Mouse (Mus musculus): ENCODE measurements around the gene Foxm1. TPM values are rescaled to one million over a fixed set of nuclear protein-coding genes. Genes with fewer than 3 reads are reported as not detected.

The Foxm1 gene
- polyA plus RNA-seq, 1 experiment from 2014 or later = 5.3 TPM

GRCm38 (mm10) chr6:128354140-128354539 is 8.6 kb upstream of the Foxm1 start:
- Histone ChIP-seq H3K27ac (replicated peaks) (no peak overlapping the region), H3K4me2 (peak overlapping the region; percentile 72), H3K9me3 (replicated peaks) (no peaks in the 10 kb centered on the region), H3K27me3 (replicated peaks) (no peaks in the 10 kb centered on the region), H3K4me1 (peaks cover 30% of the 10 kb centered on the region), H3K4me3 (replicated peaks) (0 out of 2 replicates have a peak overlapping the region, but pooled peaks have one; percentile 87), H3K36me3 (peaks cover 21% of the 10 kb centered on the region), H3K9ac (replicated peaks) (no peak overlapping the region)
- WGBS = 58% methylated on average over 3 of the region's 3 CpGs
- ATAC-seq (ENCODE audit: low FRiP score) = no peak

GRCm38 (mm10) chr6:128355201-128355681 is 7.5 kb upstream of the Foxm1 start:
- Histone ChIP-seq H3K4me2 (peak overlapping the region; percentile 72), H3K4me1 (peaks cover 36% of the 10 kb centered on the region), H3K9me3 (replicated peaks) (no peaks in the 10 kb centered on the region), H3K27me3 (replicated peaks) (no peaks in the 10 kb centered on the region), H3K36me3 (peaks cover 21% of the 10 kb centered on the region), H3K9ac (replicated peaks) (peak overlapping the region; percentile 81), H3K27ac (replicated peaks) (peak overlapping the region; percentile 94), H3K4me3 (replicated peaks) (peak overlapping the region; percentile 87)
- ATAC-seq (ENCODE audit: low FRiP score) = peak; percentile 68
- under 1% methylated on average over 28 of the region's 28 CpGs for WGBS

DNA sequence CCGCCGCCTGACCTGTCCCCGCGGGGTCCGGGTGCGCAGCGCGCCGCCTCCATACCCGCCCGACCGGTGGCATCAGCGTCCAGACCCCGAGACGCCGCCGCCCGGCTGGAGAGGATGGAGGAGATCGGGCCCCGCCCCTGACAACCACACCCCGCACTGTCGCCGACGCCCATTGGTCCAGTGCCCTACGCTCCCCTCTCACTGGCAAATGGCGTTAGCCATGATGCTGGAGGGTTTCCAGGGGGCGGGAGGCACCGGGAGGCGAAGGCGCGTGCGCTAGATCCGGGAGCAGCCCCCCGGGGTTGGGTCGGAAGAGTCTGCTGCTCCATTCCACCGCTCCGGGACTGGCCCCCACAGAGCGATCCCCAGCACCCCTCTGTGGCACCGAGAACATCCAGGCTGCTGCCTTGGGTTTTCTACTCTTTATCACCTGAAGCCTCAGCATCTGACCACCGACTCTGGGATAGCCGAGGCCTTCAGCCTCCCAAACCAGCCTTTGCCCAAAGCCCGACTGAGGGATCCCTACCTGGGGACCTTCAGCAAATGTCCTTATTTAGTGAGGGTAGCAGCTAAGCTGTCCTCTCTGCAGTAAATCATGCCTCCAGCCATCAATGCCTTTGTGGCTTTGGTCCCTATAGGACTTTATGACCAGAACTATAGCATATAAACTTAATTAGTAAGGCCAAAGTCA is 6.9 kb upstream of the Foxm1 start, which contains the start of gene Tulp3:
Gene Tulp3 (minus strand): TSS at position 126 of the 691 bp plus-strand sequence.
- peak within 1 kb of the TSS; percentile 94 for H3K27ac ChIP-seq (replicated peaks)
- ATAC-seq (ENCODE audit: low FRiP score) = peak; percentile 99
- H3K4me2 ChIP-seq = peak within 1 kb of the TSS; percentile 72
- WGBS = under 1% methylated on average over 40 of the region's 42 CpGs
- H3K9ac ChIP-seq (replicated peaks) = peak within 1 kb of the TSS; percentile 81
- peak within 1 kb of the TSS; percentile 87 for H3K4me3 ChIP-seq (replicated peaks)
- peaks cover 19% of the 10 kb centered on the region for H3K36me3 ChIP-seq
- H3K27me3 ChIP-seq (replicated peaks) = no peaks in the 10 kb centered on the region
- H3K9me3 ChIP-seq (replicated peaks) = no peaks in the 10 kb centered on the region
- peaks cover 39% of the 10 kb centered on the region for H3K4me1 ChIP-seq

GRCm38 (mm10) chr6:128358999-128359398 is 3.8 kb upstream of the Foxm1 start:
- H3K36me3 ChIP-seq = peaks cover 17% of the 10 kb centered on the region
- no peak overlapping the region for H3K9ac ChIP-seq (replicated peaks)
- no peak overlapping the region for H3K27ac ChIP-seq (replicated peaks)
- no peaks in the 10 kb centered on the region for H3K27me3 ChIP-seq (replicated peaks)
- no peak overlapping the region for H3K4me2 ChIP-seq
- H3K4me1 ChIP-seq = peaks cover 52% of the 10 kb centered on the region
- WGBS = 4% methylated on average over 2 of the region's 2 CpGs
- no peaks in the 10 kb centered on the region for H3K9me3 ChIP-seq (replicated peaks)
- no peak for ATAC-seq (ENCODE audit: low FRiP score)
- H3K4me3 ChIP-seq (replicated peaks) = no peak overlapping the region

- 13% methylated on average over 9 of the region's 9 CpGs for WGBS
- Histone ChIP-seq H3K9ac (replicated peaks) (peak overlapping the region; percentile 75), H3K36me3 (peaks cover 17% of the 10 kb centered on the region), H3K4me2 (peak overlapping the region; percentile 100), H3K4me3 (replicated peaks) (peak overlapping the region; percentile 81), H3K4me1 (peaks cover 36% of the 10 kb centered on the region), H3K9me3 (replicated peaks) (no peaks in the 10 kb centered on the region), H3K27ac (replicated peaks) (peak overlapping the region; percentile 88), H3K27me3 (replicated peaks) (no peaks in the 10 kb centered on the region)
- ATAC-seq (ENCODE audit: low FRiP score) = no peak
Measured at GRCm38 (mm10) chr6:128361901-128362300, 866 bp upstream of the Foxm1 start.

- ATAC-seq (ENCODE audit: low FRiP score) = peak; percentile 30; the same call in 1 of the 2 replicates
- no peaks in the 10 kb centered on the region for H3K9me3 ChIP-seq (replicated peaks)
Measured at GRCm38 (mm10) chr6:128363007-128363825, 449 bp downstream of the Foxm1 start.

DNA sequence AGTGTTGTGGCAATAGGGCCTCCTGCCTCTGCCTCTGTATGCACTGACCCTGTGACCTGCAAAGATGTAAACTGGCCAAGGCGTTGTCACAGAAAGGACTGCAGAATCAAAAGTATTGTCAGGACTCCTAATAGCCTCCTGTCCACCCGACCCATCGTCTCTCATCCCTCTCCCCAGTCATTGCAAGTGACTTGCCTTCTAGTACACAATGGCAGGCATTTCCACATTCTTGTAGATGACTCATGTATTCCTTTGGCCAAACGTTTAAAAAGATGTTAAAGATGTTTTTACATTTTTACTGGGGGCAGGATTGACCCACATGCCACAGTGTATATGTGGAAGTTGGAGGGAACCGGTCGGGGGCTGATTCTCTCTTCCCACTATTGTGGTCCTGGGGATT is 2.0 kb downstream of the Foxm1 start:
- Histone ChIP-seq H3K27ac (replicated peaks) (no peak overlapping the region), H3K36me3 (no peaks in the 10 kb centered on the region), H3K9me3 (replicated peaks) (no peaks in the 10 kb centered on the region), H3K27me3 (replicated peaks) (no peaks in the 10 kb centered on the region), H3K4me2 (no peak overlapping the region), H3K4me1 (peaks cover 29% of the 10 kb centered on the region), H3K4me3 (replicated peaks) (no peak overlapping the region), H3K9ac (replicated peaks) (no peak overlapping the region)
- no peak for ATAC-seq (ENCODE audit: low FRiP score)
- WGBS = 75% methylated on average over 6 of the region's 6 CpGs

More at GRCm38 (mm10) chr6:128363007-128363825, 449 bp downstream of the Foxm1 start:
- Histone ChIP-seq H3K4me2 (peak overlapping the region; percentile 100), H3K9ac (replicated peaks) (peak overlapping the region; percentile 75), H3K27me3 (replicated peaks) (no peaks in the 10 kb centered on the region), H3K4me1 (peaks cover 36% of the 10 kb centered on the region), H3K36me3 (peaks cover 6% of the 10 kb centered on the region), H3K27ac (replicated peaks) (peak overlapping the region; percentile 88), H3K4me3 (replicated peaks) (peak overlapping the region; percentile 81)
- 2% methylated on average over 46 of the region's 46 CpGs for WGBS

GRCm38 (mm10) chr6:128366466-128366865 is 3.7 kb downstream of the Foxm1 start:
- 94% methylated on average over 5 of the region's 5 CpGs for WGBS

GRCm38 (mm10) chr6:128370040-128370439 is 7.3 kb downstream of the Foxm1 start:
- Histone ChIP-seq H3K9me3 (replicated peaks) (no peaks in the 10 kb centered on the region), H3K36me3 (no peaks in the 10 kb centered on the region), H3K9ac (replicated peaks) (no peak overlapping the region), H3K4me3 (replicated peaks) (no peak overlapping the region), H3K27me3 (replicated peaks) (no peaks in the 10 kb centered on the region), H3K4me1 (peaks cover 3% of the 10 kb centered on the region; the same call in 1 of the 2 replicates), H3K27ac (replicated peaks) (no peak overlapping the region), H3K4me2 (no peak overlapping the region)
- no peak for ATAC-seq (ENCODE audit: low FRiP score)
- 97% methylated on average over 5 of the region's 5 CpGs for WGBS

More at GRCm38 (mm10) chr6:128366466-128366865, 3.7 kb downstream of the Foxm1 start:
- no peak overlapping the region for H3K27ac ChIP-seq (replicated peaks)
- no peak overlapping the region for H3K9ac ChIP-seq (replicated peaks)
- no peaks in the 10 kb centered on the region for H3K36me3 ChIP-seq
- no peaks in the 10 kb centered on the region for H3K9me3 ChIP-seq (replicated peaks)
- no peak overlapping the region for H3K4me3 ChIP-seq (replicated peaks)
- no peak for ATAC-seq (ENCODE audit: low FRiP score)
- H3K4me2 ChIP-seq = no peak overlapping the region
- peaks cover 12% of the 10 kb centered on the region for H3K4me1 ChIP-seq
- no peaks in the 10 kb centered on the region for H3K27me3 ChIP-seq (replicated peaks)

DNA sequence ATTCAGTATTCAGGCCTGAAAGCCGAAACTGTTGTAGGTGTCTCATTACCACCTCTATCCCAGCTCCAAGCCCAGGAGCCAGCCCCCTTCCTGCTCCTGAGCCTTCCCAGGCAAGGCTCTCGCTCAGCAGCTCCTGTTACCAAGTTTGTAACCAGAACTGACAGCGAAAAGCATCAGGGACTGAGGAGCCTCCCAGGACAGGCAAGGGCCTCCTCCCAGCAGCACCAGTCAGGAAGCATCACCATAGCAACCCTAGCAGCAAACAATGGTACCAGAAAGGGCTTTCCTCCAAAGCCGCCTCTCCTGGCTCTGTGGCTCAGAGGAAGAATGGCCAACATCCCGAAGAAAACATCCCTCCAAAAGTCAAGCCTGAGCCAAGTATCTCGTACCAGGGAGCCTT is 12.4 kb downstream of the Foxm1 start, which contains the start of the genes Tex52 and Gm44596:
Gene Tex52 (plus strand): TSS at position 265 of the 400 bp plus-strand sequence.
Gene Gm44596 (plus strand): TSS at position 312 of the 400 bp plus-strand sequence.
- ATAC-seq (ENCODE audit: low FRiP score) = peak; percentile 64
- Histone ChIP-seq H3K4me2 (no peak within 1 kb of the TSS), H3K4me1 (peaks cover 4% of the 10 kb centered on the region; the same call in 1 of the 2 replicates), H3K36me3 (no peaks in the 10 kb centered on the region), H3K9me3 (replicated peaks) (no peaks in the 10 kb centered on the region), H3K9ac (replicated peaks) (no peak within 1 kb of the TSS), H3K4me3 (replicated peaks) (no peak within 1 kb of the TSS), H3K27me3 (replicated peaks) (no peaks in the 10 kb centered on the region), H3K27ac (replicated peaks) (peak within 1 kb of the TSS; percentile 41; the same call in 1 of the 2 replicates)
- WGBS = 21% methylated on average over 6 of the region's 6 CpGs

DNA sequence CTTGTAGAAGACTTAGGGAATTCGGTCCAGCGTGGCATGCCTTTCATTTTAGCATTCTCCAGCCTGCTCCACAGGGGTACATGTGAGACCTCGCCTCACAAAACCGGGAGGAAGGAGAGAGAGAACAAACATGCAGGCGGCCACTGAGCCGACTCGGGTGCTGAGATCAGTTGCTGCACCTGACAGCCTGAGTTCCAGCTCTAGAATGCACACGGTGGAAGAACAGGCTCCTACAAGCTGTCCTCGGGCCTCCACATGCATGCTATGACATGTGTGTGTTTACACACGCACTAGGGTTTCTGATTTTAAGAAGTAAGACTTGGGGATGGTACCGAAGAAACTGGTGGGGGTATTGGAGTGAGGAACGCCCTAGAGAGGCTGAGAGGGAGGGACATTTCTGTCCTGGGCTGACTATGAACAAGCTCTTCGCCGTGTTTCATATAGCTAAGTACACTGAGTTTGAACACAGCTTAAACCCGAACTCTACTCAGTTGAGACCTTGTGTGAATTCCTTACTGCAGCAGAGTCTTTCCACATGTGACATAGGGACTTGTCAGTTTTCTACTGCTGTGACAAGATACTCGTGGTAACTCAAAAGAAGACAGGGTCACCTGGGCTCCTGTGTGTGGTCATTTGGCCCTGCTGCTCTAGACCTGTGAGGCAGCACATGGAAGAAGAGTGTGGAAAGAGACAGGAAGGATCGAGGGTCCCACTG is 13.8 kb downstream of the Foxm1 start:
- whole genome bisulfite sequencing = 92% methylated on average over 17 of the region's 17 CpGs
- Histone ChIP-seq H3K4me2 (no peak overlapping the region), H3K4me3 (replicated peaks) (no peak overlapping the region), H3K9me3 (replicated peaks) (no peaks in the 10 kb centered on the region), H3K27me3 (replicated peaks) (no peaks in the 10 kb centered on the region), H3K4me1 (peaks cover 4% of the 10 kb centered on the region; the same call in 1 of the 2 replicates), H3K36me3 (no peaks in the 10 kb centered on the region), H3K9ac (replicated peaks) (no peak overlapping the region), H3K27ac (replicated peaks) (no peak overlapping the region)
- no peak for ATAC-seq (ENCODE audit: low FRiP score)
